26 mouse cellular contexts compared by ENCODE assay signal in genomic region chr2:113210023-113210422, GRCm38 (mm10).
"Had no signal": no experiment of that assay in that cellular context is flagged by ENCODE, and none has a peak within 500 bp of the region (broad histone marks: within the 10 kb centered on the region; RNA-seq: fewer than 3 reads in every experiment).

No protein-coding gene starts in this region.

- H3K4me3 ChIP-seq: gastrocnemius, adult 2 months; heart, embryonic 10.5 days; heart, embryonic 12.5 days; hindbrain, embryonic 10.5 days; hindbrain, embryonic 12.5 days; intestine, embryonic 15.5 days; layer of hippocampus, adult 2 months; left cerebral cortex, adult 2 months; limb, embryonic 10.5 days; limb, embryonic 12.5 days had no signal

- DNase-seq: gastrocnemius, adult 2 months; gastrocnemius, postnatal 10 days; gastrocnemius, postnatal 25 days; heart, adult 18-20 months; heart, postnatal 10 days; heart, postnatal 4 days; kidney, adult 18-20 months; kidney, adult 8-10 months; kidney, postnatal 10 days; kidney, postnatal 25 days; kidney, postnatal 4 days; liver had no signal

- H3K4me1 ChIP-seq: heart, embryonic 10.5 days; heart, embryonic 12.5 days; hindbrain, embryonic 10.5 days; hindbrain, embryonic 12.5 days; intestine, embryonic 15.5 days; limb, embryonic 10.5 days; limb, embryonic 12.5 days had no signal

- H3K27ac ChIP-seq: gastrocnemius, adult 2 months; heart, embryonic 10.5 days; hindbrain, embryonic 10.5 days; hindbrain, embryonic 12.5 days; hindbrain, embryonic 14.5 days; intestine, embryonic 15.5 days; layer of hippocampus, adult 2 months; left cerebral cortex, adult 2 months; limb, embryonic 10.5 days; limb, embryonic 12.5 days had no signal

- H3K4me2 ChIP-seq: heart, embryonic 12.5 days; hindbrain, embryonic 12.5 days; hindbrain, embryonic 14.5 days; intestine, embryonic 15.5 days; limb, embryonic 12.5 days; liver, embryonic 11.5 days had no signal

- H3K9ac ChIP-seq: heart, embryonic 12.5 days; hindbrain, embryonic 12.5 days; hindbrain, embryonic 14.5 days; intestine, embryonic 15.5 days; limb, embryonic 12.5 days had no signal

- H3K9me3 ChIP-seq: heart, embryonic 10.5 days; heart, embryonic 12.5 days; hindbrain, embryonic 10.5 days; hindbrain, embryonic 12.5 days; intestine, embryonic 15.5 days; limb, embryonic 10.5 days; limb, embryonic 12.5 days had no signal

- ATAC-seq: hindbrain, embryonic 16.5 days; inflammation-experienced regulatory T-cells, adult 6 months; intestine, embryonic 15.5 days; intestine, postnatal 0 days had no signal

- H3K36me3 ChIP-seq: heart, embryonic 10.5 days; heart, embryonic 12.5 days; hindbrain, embryonic 10.5 days; hindbrain, embryonic 12.5 days; intestine, embryonic 15.5 days; limb, embryonic 10.5 days; limb, embryonic 12.5 days had no signal
